Mouse (Mus musculus) retina, embryonic 14.5 days (tissue): Measurements from ENCODE around the gene Wdfy4.

Experiments used
- DNase-seq: peaks from one replicate; pipeline ENCODE4 v3.0.0-alpha.2; 2015; ENCODE audit warnings: low spot score

Wdfy4 gene

GRCm38 (mm10) chr14:33189849-33190423 is 4.6 kb upstream of the Wdfy4 start:
- DNase-seq: no peak

- DNase-seq: no peak
Observed at GRCm38 (mm10) chr14:33189230-33189629, 3.9 kb upstream of the Wdfy4 start.

GRCm38 (mm10) chr14:33187201-33187600 is 1.9 kb upstream of the Wdfy4 start:
- peak; percentile 10 for DNase-seq

GRCm38 (mm10) chr14:33180102-33180501 is 5.2 kb downstream of the Wdfy4 start:
- DNase-seq: no peak

GRCm38 (mm10) chr14:33175059-33175821 is 10.1 kb downstream of the Wdfy4 start:
- no peak for DNase-seq

- no peak for DNase-seq
Observed at GRCm38 (mm10) chr14:33171942-33172341, 13.4 kb downstream of the Wdfy4 start.

GRCm38 (mm10) chr14:33168750-33169149 is 16.6 kb downstream of the Wdfy4 start:
- no peak for DNase-seq

- no peak for DNase-seq
Observed at GRCm38 (mm10) chr14:33162238-33162637, 23.1 kb downstream of the Wdfy4 start.

- no peak for DNase-seq
Observed at GRCm38 (mm10) chr14:33158268-33158667, 27.0 kb downstream of the Wdfy4 start.

GRCm38 (mm10) chr14:33152941-33153340 is 32.4 kb downstream of the Wdfy4 start:
- no peak for DNase-seq

- peak; percentile 69 for DNase-seq
Observed at GRCm38 (mm10) chr14:33146287-33146686, 39.0 kb downstream of the Wdfy4 start.

- no peak for DNase-seq
Observed at GRCm38 (mm10) chr14:33136843-33137242, 48.5 kb downstream of the Wdfy4 start.

GRCm38 (mm10) chr14:33135170-33135569 is 50.1 kb downstream of the Wdfy4 start:
- DNase-seq: no peak

- no peak for DNase-seq
Observed at GRCm38 (mm10) chr14:33131044-33131758, 54.1 kb downstream of the Wdfy4 start.

GRCm38 (mm10) chr14:33116590-33116989 is 68.7 kb downstream of the Wdfy4 start:
- DNase-seq: no peak

GRCm38 (mm10) chr14:33104809-33105208 is 80.5 kb downstream of the Wdfy4 start:
- no peak for DNase-seq

GRCm38 (mm10) chr14:33101609-33102008 is 83.7 kb downstream of the Wdfy4 start:
- DNase-seq: peak; percentile 8

GRCm38 (mm10) chr14:33099926-33100325 is 85.4 kb downstream of the Wdfy4 start:
- DNase-seq: no peak

- no peak for DNase-seq
Observed at GRCm38 (mm10) chr14:33099111-33099510, 86.2 kb downstream of the Wdfy4 start.

- no peak for DNase-seq
Observed at GRCm38 (mm10) chr14:33096462-33096861, 88.8 kb downstream of the Wdfy4 start.

- no peak for DNase-seq
Observed at GRCm38 (mm10) chr14:33083326-33083725, 102.0 kb downstream of the Wdfy4 start.

GRCm38 (mm10) chr14:33082301-33082700 is 103.0 kb downstream of the Wdfy4 start:
- DNase-seq: no peak

GRCm38 (mm10) chr14:33081370-33081860 is 103.9 kb downstream of the Wdfy4 start:
- no peak for DNase-seq
